Comparison of ENCODE assay signal across 8 mouse cellular contexts in genomic region chr1:131244536-131245088, GRCm38 (mm10). TPM values are rescaled to one million over a fixed set of nuclear protein-coding genes. Genes with fewer than 3 reads are reported as not detected.
A peak's percentile ranks its signal among the peaks of the same experiment; 100 is the strongest.
DNase-seq lines count a peak whose midpoint lies in the region; ATAC-seq and TF ChIP-seq lines count a peak whose summit lies in the region.

No protein-coding gene starts in this region.

- no peaks in the 10 kb centered on the region for H3K36me3 ChIP-seq in testis, adult 2 months (ENCODE audit: control insufficient read depth, insufficient read depth, low read length)
- H3K36me3 ChIP-seq in forebrain, embryonic 13.5 days (ENCODE audit: poor library complexity, severe bottlenecking): no peaks in the 10 kb centered on the region

- no peak for DNase-seq in frontal cortex, postnatal 25 days (ENCODE audit: low spot score in 2 of 2)
- DNase-seq in testis, postnatal 14 days (ENCODE audit: low spot score): no peak
- peak; percentile 11 for DNase-seq in liver
- DNase-seq in right cerebral cortex, postnatal 25 days: peak; percentile 32
- no peak for DNase-seq in urinary bladder, postnatal 36 days (ENCODE audit: low spot score in 2 of 2)

- TF ChIP-seq POLR2A in testis, adult 2 months (IDR thresholded peaks at IDR 0.05; ENCODE audit: control insufficient read depth, low read depth, low read length): no peak

- under 1% methylated on average over 57 of the region's 57 CpGs for WGBS in forebrain, embryonic 13.5 days

- peak overlapping the region; percentile 85 for H3K4me3 ChIP-seq in testis, adult 2 months (ENCODE audit: control insufficient read depth, low read depth, low read length)
- peak overlapping the region; percentile 70 for H3K4me3 ChIP-seq in forebrain, embryonic 13.5 days

- H3K9ac ChIP-seq in forebrain, embryonic 13.5 days: peak overlapping the region; percentile 74

- H3K9me3 ChIP-seq in forebrain, embryonic 13.5 days (replicated peaks): no peaks in the 10 kb centered on the region

- H3K27ac ChIP-seq in testis, adult 2 months (ENCODE audit: control insufficient read depth, insufficient read depth, low read depth, low read length): no peak overlapping the region; the same call in 1 of the 2 replicates
- H3K27ac ChIP-seq in forebrain, embryonic 13.5 days: no peak overlapping the region

- no peak for TF ChIP-seq CTCF in testis, adult 2 months (IDR thresholded peaks at IDR 0.05; ENCODE audit: control insufficient read depth, insufficient read depth, insufficient replicate concordance, low read depth, low read length)

- peak overlapping the region; percentile 98 for H3K4me2 ChIP-seq in forebrain, embryonic 13.5 days

- 0 out of 2 replicates have a peak, but pooled peaks have one; percentile 1 for ATAC-seq in frontal cortex, adult (ENCODE audit: low TSS enrichment)
- peak; percentile 25 for ATAC-seq in forebrain, embryonic 13.5 days

- H3K4me1 ChIP-seq in testis, adult 2 months (ENCODE audit: control insufficient read depth, insufficient read depth, low read length): peaks cover 12% of the 10 kb centered on the region
- H3K4me1 ChIP-seq in forebrain, embryonic 13.5 days: peaks cover 24% of the 10 kb centered on the region; the same call in 1 of the 2 replicates

- no peaks in the 10 kb centered on the region for H3K27me3 ChIP-seq in testis, adult 2 months (ENCODE audit: control insufficient read depth, insufficient read depth, low read length)
- peaks cover 54% of the 10 kb centered on the region for H3K27me3 ChIP-seq in forebrain, embryonic 13.5 days

RNA-seq across cellular contexts. Expression of gene Rassf5, which starts 0.4 kb away (rescaled TPM):
- 1.1 and 1.5 TPM in 2 replicates for polyA plus RNA-seq in testis, adult 2 months (2012; rRNA removed)
- 0.98 and 1.1 TPM in 2 replicates for polyA plus RNA-seq in forebrain, embryonic 13.5 days (2015; fragmentation: Nextera tagmentation; extraction: Ambion mirVana)

RNA-seq across cellular contexts. Expression of gene Ikbke, which starts 34.8 kb away (rescaled TPM):
- 1.4 and 1.9 TPM in 2 replicates for polyA plus RNA-seq in testis, adult 2 months (2012; rRNA removed)
- polyA plus RNA-seq in forebrain, embryonic 13.5 days (2015; fragmentation: Nextera tagmentation; extraction: Ambion mirVana): 0.21 and 0.39 TPM in 2 replicates

Comparison
In these comparisons a context has a peak if more than half of its experiments do, and no peak if none do; other contexts are left out.
1. DNase-seq: peak in liver (single experiment) and right cerebral cortex, postnatal 25 days (single experiment); none in frontal cortex, postnatal 25 days (0 of 2), testis, postnatal 14 days (single experiment) and urinary bladder, postnatal 36 days (0 of 2).